Mouse (Mus musculus) urinary bladder, postnatal 25 days (tissue): ENCODE data around the gene Trib3.
"Not testable (repeated sequence)": the region's sequence is repeated elsewhere in the genome, so short reads cannot be mapped to it uniquely, and the experiment has no call there.

Source experiments
- DNase-seq: peaks from one replicate; pipeline ENCODE4 v3.0.0; 2022; ENCODE audit warnings: low spot score

Gene Trib3

GRCm38 (mm10) chr2:152307186-152307585 lies 36.6 kb downstream of the Trib3 start:
- DNase-seq = no peak

GRCm38 (mm10) chr2:152305480-152305879 lies 38.4 kb downstream of the Trib3 start:
- no peak for DNase-seq

DNA sequence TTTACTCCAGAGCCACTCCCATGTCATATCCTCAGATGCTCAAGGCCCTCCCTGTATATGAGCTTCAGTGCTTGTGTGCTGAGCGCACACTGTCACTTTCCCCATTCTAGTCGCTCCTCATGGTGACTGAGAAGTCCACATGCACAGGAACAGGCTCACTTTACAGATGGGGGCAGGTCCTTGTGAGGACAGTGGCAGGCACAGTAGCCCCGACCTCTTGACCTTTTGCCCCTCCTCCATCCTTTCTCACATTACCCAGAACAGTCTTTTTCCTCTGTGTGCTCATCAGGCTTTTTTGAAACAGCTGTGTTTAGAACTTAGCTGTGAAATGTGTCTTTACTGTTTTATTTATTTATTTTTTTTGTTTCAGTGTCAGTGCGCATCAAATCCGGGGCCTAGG lies 40.1 kb downstream of the Trib3 start:
- DNase-seq = no peak

DNA sequence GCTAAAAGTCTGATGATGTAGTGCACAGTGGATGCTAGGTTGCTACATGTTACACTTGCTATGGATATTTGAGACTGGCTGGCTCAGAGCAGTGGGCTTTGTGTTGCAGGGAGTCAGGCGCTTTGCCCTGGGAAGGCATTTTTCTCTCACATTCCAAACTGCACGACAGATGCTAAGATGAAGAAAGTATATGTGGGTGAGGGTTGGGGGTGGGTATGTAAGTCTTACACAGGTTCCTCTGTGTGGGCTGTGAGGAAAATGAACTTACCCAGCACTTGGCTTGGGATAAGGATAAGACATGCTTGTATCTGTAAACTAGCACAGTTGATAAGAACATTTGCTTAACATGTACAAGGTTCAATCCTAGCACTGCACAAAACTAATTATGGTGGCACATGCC lies 41.0 kb downstream of the Trib3 start:
- DNase-seq = no peak

GRCm38 (mm10) chr2:152294541-152294940 lies 49.3 kb downstream of the Trib3 start:
- DNase-seq = no peak

- peak; percentile 84 for DNase-seq
Observed at GRCm38 (mm10) chr2:152293727-152294475, 49.9 kb downstream of the Trib3 start, which contains the start of gene Tbc1d20. Tbc1d20 (plus strand) TSS chr2:152293828.

DNA sequence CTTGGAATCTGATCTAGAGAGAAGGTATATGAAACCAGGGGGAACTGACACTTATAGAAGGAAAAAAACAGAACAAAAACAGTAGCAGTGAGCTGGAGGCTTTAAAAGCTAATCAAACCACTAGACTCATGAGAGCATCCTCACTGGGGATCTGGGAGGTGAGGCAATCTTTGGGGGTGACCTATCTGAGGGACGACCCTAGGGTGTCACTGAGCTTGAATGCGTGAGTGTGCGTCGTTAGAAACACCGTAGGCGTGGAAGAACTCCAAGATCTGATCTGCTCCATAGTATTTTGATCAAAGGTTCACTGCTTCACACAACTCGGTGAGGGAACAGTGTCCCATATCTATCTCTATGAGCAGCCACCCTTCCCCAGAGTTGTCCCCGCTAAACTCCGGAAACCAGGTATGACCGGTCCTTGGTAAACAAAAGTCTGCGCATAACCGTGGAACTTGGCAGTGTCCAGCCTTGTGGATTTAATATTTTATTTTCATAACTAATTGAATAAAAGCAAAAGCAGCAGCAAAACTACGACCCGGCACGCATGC lies 50.6 kb downstream of the Trib3 start:
- DNase-seq = no peak

GRCm38 (mm10) chr2:152292475-152292874 lies 51.4 kb downstream of the Trib3 start:
- DNase-seq = no peak

GRCm38 (mm10) chr2:152289623-152290022 lies 54.2 kb downstream of the Trib3 start:
- DNase-seq = not testable (repeated sequence)

DNA sequence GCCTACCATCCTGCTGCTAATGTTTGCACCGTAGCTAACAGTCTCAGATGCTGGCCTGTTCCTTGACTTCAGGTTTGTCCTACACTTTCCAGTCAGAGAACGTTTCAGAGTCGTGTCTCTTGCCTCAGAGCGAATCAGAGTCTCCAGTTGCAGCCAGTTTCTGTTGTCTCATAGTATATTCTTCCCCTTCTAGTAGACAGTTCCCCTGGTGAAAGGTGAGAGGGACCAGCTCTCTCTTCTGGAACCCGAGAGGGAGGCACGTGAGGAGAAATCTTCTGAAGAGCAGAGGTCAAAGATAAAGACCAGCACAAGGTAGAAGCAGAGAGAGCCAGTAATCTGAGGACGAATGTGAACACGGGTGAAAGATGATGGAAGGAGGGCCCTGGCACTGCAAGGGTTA lies 55.8 kb downstream of the Trib3 start:
- DNase-seq = no peak

GRCm38 (mm10) chr2:152287560-152287959 lies 56.3 kb downstream of the Trib3 start:
- no peak for DNase-seq
